Mouse (Mus musculus): ENCODE measurements around the gene Mylk.

- TF ChIP-seq CTCF (IDR thresholded peaks at IDR 0.05; ENCODE audit: extremely low read depth, insufficient read depth, low read length) (no peak), POLR2A (IDR thresholded peaks at IDR 0.05; ENCODE audit: extremely low read depth, insufficient read depth, low read length) (no peak)
Observed at GRCm38 (mm10) chr16:35034971-35035370, 290.0 kb downstream of the Mylk start.

All from cortical plate, adult 2 months (tissue).